Mouse (Mus musculus) c-Kit-positive CD71-negative TER-119-negative erythroid progenitor cells, embryonic 14.5 days (primary cell): Measurements from ENCODE around the gene Gm4553.
"Not testable (repeated sequence)": the region's sequence is repeated elsewhere in the genome, so short reads cannot be mapped to it uniquely, and the experiment has no call there.

Experiments
- DNase-seq: peaks from one replicate; pipeline ENCODE4 v3.0.0-alpha.2; 2013; ENCODE audit warnings: low read depth

Gm4553 gene

GRCm38 (mm10) chr7:142134206-142134995 lies 31.1 kb downstream of the Gm4553 start:
- DNase-seq: no peak

GRCm38 (mm10) chr7:142128843-142129242 lies 36.7 kb downstream of the Gm4553 start:
- no peak for DNase-seq

DNA sequence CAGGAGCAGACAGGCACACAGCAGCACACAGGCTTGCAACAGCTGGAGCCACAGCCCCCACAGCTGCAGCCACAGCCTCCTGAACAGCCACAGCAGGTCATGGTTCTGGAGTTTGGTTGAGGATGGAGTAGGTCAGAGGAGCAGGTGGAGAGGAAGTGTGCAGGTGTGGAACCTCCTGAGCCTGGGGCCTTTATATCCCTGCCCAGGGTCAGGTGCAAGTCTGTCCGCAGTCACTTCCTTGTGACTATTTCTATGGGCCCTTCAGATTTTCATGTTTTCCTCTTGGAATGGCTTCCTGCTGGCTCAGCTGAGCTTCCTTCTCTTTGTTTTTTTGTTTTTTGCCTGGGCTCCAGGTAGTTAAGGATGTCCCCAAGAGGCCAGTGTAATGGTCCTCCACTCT lies 44.9 kb downstream of the Gm4553 start, which contains the start of gene Gm45618:
TSS of gene Gm45618 (minus strand) at position 101 of the 400 bp plus-strand sequence.
- DNase-seq: not testable (repeated sequence)

DNA sequence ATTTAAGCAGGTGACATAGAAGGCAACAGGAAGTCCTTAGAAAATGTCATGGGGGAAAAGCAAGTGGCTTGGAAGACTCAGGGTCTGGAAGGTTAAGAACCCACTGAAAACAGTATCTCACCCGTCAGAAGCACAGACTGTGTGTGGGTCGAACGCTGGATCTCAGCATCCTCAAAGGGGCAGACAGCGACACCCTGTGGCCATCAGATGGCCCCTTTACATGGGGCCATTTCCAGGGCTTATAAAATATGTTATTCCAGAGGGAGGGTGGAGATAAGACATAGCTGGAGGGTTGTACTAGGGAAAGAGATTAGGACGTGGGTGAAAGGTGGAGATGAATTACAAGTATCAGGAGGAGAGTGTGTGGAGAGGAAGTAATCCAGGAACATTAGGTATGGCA lies 45.9 kb downstream of the Gm4553 start:
- DNase-seq: no peak
